Mouse (Mus musculus) liver, adult 2 months (tissue): ENCODE measurements around the gene Akt1.

ENCODE experiments used
- CTCF ChIP-seq: fragments of 200-500 bp; IDR thresholded peaks from 2 replicates; pipeline ENCODE4 v1.5.1; 2011; ENCODE audit warnings: low read depth, low read length, control low read depth
- POLR2A ChIP-seq: fragments of 200-500 bp; IDR thresholded peaks from 2 replicates; pipeline ENCODE4 v1.6.1; 2011; ENCODE audit warnings: low read length, control low read depth; ENCODE audit not compliant: insufficient read depth; ENCODE audit errors: extremely low read depth

GRCm38 (mm10) chr12:112721424-112722239 is 46.9 kb upstream of the Akt1 start:
- TF ChIP-seq CTCF (no peak), POLR2A (peak; percentile 63)
